Mouse (Mus musculus) midbrain, embryonic 12.5 days (tissue): ENCODE data around the gene Crim1. TPM values are rescaled to one million over a fixed set of nuclear protein-coding genes. Genes with fewer than 3 reads are reported as not detected.
A peak's percentile ranks its signal among the peaks of the same experiment; 100 is the strongest.

Source experiments
- ATAC-seq: fragments of 200-750 bp; cut with Nextera tagmentation; 2 replicates; pipeline ENCODE4 v1.8.0; 2017; ENCODE audit warnings: low read depth, moderate TSS enrichment, moderate library complexity; ENCODE audit not compliant: low FRiP score
- H3K27ac ChIP-seq: fragments of 300-500 bp; sonication (generic); replicated peaks from 2 replicates; pipeline ENCODE4 v1.5.1; 2016; ENCODE audit warnings: mild to moderate bottlenecking
- H3K27me3 ChIP-seq: fragments of 300-500 bp; sonication (generic); 2 replicates; pipeline ENCODE4 v1.6.1; 2016; ENCODE audit warnings: mild to moderate bottlenecking
- H3K36me3 ChIP-seq: fragments of 300-500 bp; sonication (generic); 2 replicates; pipeline ENCODE4 v1.6.1; 2016
- H3K4me1 ChIP-seq: fragments of 300-500 bp; sonication (generic); 2 replicates; pipeline ENCODE4 v1.6.1; 2016
- H3K4me2 ChIP-seq: fragments of 300-500 bp; sonication (generic); replicated peaks from 2 replicates; pipeline ENCODE4 v1.6.1; 2016; ENCODE audit warnings: mild to moderate bottlenecking, moderate library complexity
- H3K4me3 ChIP-seq: fragments of 300-500 bp; sonication (generic); 2 replicates; pipeline ENCODE4 v1.5.1; 2016; ENCODE audit warnings: mild to moderate bottlenecking
- H3K9ac ChIP-seq: fragments of 300-500 bp; sonication (generic); replicated peaks from 2 replicates; pipeline ENCODE4 v1.6.1; 2016; ENCODE audit warnings: mild to moderate bottlenecking, moderate library complexity
- H3K9me3 ChIP-seq: fragments of 300-500 bp; sonication (generic); 2 replicates; pipeline ENCODE4 v1.6.1; 2016; ENCODE audit warnings: mild to moderate bottlenecking
- WGBS: fragments of 180-500 bp; shearing (Covaris S2); methylation state at CpG from one replicate; pipeline ENCODE4 v1.1.7; 2016; 5-methylcytosine and 5-hydroxymethylcytosine counted together
- polyA plus RNA-seq: library from polyadenylated mRNA; unstranded; fragments of >200 nt; fragmentation: Nextera tagmentation; extraction: Ambion mirVana; gene quantifications from 2 replicates; pipeline ENCODE4 v1.2.1, GENCODE M21; 2016

The Crim1 gene
- polyA plus RNA-seq, 1 experiment from 2014 or later, result 6.2 TPM

DNA sequence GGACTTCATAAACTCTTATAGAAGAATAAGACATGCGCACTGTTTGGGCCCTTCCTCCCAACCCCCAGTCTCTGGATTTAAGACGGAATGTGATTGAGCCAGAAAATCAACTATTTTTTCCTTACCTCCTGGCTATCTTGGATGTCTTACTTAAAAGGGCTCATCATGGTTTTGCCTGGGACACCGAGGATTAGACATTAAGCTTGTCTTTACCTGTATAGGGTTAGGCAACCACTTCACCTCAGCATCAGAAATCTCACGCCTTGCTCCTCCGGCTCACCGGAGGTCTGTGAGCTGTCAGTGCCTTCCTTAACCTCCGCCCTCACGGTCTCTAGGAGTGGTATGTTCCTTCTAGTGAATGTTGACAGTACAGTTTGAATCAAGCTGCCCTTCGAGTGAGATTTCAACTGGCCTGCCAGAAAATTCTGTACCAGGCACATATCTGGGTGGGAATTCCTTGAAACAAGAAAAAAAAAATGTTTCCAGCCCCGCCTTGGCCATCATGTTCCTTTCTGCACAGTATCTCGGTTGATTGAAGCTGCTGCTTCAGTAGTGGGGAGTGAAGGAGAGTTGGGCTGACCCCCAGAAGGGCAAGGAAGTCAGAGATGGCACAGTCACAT is 121.3 kb downstream of the Crim1 start:
- no peak for ATAC-seq
- Histone ChIP-seq H3K27ac (no peak overlapping the region), H3K4me2 (no peak overlapping the region), H3K4me3 (no peak overlapping the region), H3K27me3 (no peaks in the 10 kb centered on the region), H3K9me3 (no peaks in the 10 kb centered on the region), H3K9ac (no peak overlapping the region), H3K4me1 (peaks cover 5% of the 10 kb centered on the region; the same call in 1 of the 2 replicates), H3K36me3 (peaks cover 6% of the 10 kb centered on the region)
- 88% methylated on average over 11 of the region's 11 CpGs for WGBS

DNA sequence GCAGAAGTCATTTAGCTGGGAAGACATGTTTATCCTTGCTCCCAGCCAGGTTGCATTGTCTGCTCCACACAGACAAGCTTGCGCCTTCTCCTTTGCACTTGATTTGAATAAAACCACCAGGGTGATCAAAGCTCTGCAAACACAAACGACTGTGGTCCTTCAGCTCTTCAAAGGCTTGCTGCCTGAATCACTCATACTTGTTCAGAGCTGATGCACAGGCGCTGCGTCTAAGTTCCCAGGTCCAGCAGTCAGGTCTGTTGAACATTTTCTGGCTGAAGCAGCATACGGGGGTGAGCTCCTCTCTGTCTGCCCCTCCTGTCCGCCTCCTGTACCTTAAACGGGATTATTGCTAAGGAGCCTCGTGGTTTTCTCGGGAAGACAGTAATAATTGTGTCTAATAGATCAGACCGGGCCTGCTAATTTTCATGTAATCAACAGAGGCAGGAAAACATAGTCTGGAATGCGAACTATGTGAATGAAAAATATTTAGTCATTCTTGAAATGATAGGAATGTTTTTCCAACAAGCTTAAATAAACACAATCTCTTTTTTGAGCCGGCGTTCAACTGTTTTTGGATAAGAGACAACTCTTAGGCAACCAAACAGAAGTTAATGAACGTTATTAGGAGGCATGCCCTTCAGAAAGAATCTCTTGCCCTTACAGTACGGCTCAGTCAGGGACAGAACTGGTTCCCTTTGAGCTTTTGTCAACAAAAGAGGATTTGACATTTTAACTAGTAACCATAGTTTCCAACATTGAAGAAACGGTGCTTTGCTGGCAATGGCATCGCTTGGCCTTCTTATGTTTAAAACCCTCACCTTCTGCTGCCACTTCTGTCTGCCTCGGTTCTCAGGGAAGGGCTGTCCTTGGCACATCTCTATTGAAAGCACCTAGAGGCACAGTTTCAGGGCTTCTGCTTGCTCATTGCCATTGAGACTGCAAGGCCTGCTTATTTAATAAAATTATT is 122.6 kb downstream of the Crim1 start:
- no peak overlapping the region for H3K4me3 ChIP-seq
- H3K4me1 ChIP-seq, result peaks cover 5% of the 10 kb centered on the region; the same call in 1 of the 2 replicates
- 45% methylated on average over 18 of the region's 18 CpGs for WGBS
- peaks cover 4% of the 10 kb centered on the region; the same call in 1 of the 2 replicates for H3K36me3 ChIP-seq
- 0 out of 2 replicates have a peak overlapping the region, but pooled peaks have one; percentile 8 for H3K27ac ChIP-seq
- H3K4me2 ChIP-seq, result no peak overlapping the region
- no peaks in the 10 kb centered on the region for H3K9me3 ChIP-seq
- no peak overlapping the region for H3K9ac ChIP-seq
- ATAC-seq, result no peak
- no peaks in the 10 kb centered on the region for H3K27me3 ChIP-seq

DNA sequence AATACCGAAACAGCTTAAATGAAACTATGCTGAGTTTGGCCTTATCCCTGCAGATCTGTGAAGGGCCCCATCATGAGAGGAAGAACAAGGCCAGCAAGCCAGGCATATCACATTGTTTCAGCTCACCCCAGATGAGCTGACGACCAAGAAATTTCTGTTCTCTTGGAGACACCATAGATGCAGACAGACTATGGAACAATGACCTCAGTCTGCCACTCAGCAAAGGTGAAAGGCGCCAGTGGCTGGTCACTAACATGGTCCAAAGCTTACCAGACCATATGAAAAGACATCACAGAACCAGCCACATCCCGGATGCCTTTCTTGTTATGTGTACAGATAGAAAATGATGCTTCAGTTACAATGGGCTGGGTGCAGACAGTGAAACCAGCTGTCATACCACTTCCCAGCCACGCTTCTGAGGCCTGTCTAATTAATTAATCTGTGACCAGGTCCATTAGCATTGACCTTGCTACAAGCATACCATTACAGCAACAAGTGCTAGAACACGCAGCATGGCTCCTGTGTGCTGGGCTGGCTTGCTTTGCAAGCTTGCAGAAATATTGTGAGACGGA is 125.8 kb downstream of the Crim1 start:
- no peaks in the 10 kb centered on the region for H3K36me3 ChIP-seq
- ATAC-seq, result peak; percentile 70
- no peaks in the 10 kb centered on the region for H3K27me3 ChIP-seq
- WGBS, result 72% methylated on average over 7 of the region's 7 CpGs
- H3K9ac ChIP-seq, result no peak overlapping the region
- no peak overlapping the region for H3K27ac ChIP-seq
- no peak overlapping the region for H3K4me3 ChIP-seq
- H3K4me2 ChIP-seq, result no peak overlapping the region
- H3K4me1 ChIP-seq, result peaks cover 5% of the 10 kb centered on the region; the same call in 1 of the 2 replicates
- H3K9me3 ChIP-seq, result no peaks in the 10 kb centered on the region

DNA sequence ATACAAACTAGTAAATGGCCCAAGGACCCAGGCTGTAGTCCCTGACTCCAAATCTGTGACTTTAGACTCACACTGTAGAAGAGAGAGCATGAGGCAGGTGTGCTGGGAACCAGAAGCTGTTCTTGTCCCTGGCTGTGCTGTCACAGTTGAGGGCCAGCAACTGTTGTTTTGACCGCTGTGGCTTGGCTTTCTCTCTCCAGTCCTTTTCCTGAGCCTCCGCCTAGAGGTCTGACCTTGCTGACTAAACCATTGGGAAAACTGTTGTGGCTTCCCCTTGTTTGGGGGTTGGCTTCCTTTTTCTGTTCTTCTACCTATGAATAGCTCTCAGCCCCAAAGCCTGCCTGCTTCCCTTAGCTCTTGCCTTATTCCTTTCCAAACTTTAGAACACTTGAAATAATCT is 126.3 kb downstream of the Crim1 start:
- Histone ChIP-seq H3K9me3 (no peaks in the 10 kb centered on the region), H3K4me2 (no peak overlapping the region), H3K4me3 (no peak overlapping the region), H3K27ac (no peak overlapping the region), H3K4me1 (peaks cover 5% of the 10 kb centered on the region; the same call in 1 of the 2 replicates), H3K36me3 (no peaks in the 10 kb centered on the region), H3K27me3 (no peaks in the 10 kb centered on the region), H3K9ac (no peak overlapping the region)
- WGBS, result 87% methylated on average over 2 of the region's 2 CpGs
- peak; percentile 25; the same call in 1 of the 2 replicates for ATAC-seq

DNA sequence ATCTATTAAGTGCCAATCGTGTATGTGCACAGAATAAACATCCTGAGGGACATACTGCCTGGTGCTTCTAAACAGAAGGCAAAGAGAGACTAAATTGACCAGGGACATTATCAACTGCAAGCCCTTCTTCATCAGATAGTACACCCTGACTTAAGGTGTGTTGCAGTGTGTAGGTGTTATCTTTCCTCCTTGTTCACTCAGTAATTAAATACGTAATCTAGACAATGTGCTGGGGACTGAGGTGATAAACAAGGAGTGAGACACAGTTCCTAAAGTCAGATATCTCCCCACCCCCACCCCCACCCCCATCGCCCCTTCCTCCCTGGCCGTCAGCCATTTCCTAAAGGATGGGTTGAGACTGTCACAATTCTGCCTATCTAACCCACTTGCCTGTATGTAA is 127.1 kb downstream of the Crim1 start:
- H3K36me3 ChIP-seq, result no peaks in the 10 kb centered on the region
- H3K9ac ChIP-seq, result no peak overlapping the region
- H3K4me1 ChIP-seq, result peaks cover 4% of the 10 kb centered on the region; the same call in 1 of the 2 replicates
- H3K9me3 ChIP-seq, result no peaks in the 10 kb centered on the region
- H3K27ac ChIP-seq, result no peak overlapping the region
- no peak overlapping the region for H3K4me2 ChIP-seq
- H3K4me3 ChIP-seq, result no peak overlapping the region
- ATAC-seq, result no peak
- whole genome bisulfite sequencing, result 94% methylated on average over 4 of the region's 4 CpGs
- no peaks in the 10 kb centered on the region for H3K27me3 ChIP-seq

DNA sequence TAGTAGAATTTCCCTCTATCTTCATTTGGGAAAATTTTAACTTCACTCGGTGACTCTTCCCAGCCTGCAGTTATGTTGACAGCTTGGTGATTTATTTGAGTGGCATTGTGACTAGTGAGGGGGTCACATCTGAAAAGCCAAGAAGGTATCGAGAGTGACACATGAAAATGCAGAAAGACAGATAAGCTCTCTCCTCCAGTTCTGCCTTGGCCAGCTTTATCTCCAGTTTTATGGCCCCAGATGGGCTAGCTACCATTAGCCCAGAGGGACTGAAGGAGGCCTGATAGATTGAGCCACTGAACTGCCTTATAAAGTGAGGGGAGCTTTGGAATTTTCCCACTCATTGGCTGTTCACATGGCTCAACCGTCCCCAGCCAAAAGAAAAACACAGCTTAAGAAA is 128.2 kb downstream of the Crim1 start:
- Histone ChIP-seq H3K4me3 (no peak overlapping the region), H3K27me3 (no peaks in the 10 kb centered on the region), H3K4me2 (no peak overlapping the region), H3K36me3 (no peaks in the 10 kb centered on the region), H3K9me3 (no peaks in the 10 kb centered on the region), H3K27ac (no peak overlapping the region), H3K4me1 (no peaks in the 10 kb centered on the region), H3K9ac (no peak overlapping the region)
- 71% methylated on average over 3 of the region's 3 CpGs for whole genome bisulfite sequencing
- no peak for ATAC-seq

DNA sequence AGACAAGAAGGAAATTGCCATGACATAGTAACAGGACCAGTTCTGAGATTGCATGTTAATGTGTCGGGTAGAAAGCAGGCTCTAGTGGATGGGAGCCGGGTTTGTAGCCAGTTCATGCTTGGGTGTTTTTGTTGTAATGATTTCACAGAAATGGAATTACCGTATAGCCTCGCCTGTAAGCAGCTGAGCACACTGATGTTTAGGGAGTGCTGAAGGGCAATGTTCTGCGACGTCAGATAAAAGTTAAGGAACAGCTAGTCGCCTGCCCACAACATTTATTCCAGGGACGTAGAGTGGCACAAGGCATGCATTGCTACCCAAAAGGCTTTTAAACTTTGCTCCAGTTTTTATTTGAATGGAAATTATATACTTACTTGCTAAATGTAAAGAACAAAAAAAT is 131.4 kb downstream of the Crim1 start:
- WGBS, result 88% methylated on average over 8 of the region's 8 CpGs
- Histone ChIP-seq H3K27me3 (no peaks in the 10 kb centered on the region), H3K9ac (no peak overlapping the region), H3K36me3 (peaks cover 11% of the 10 kb centered on the region), H3K4me1 (no peaks in the 10 kb centered on the region), H3K9me3 (no peaks in the 10 kb centered on the region), H3K4me2 (no peak overlapping the region), H3K4me3 (no peak overlapping the region), H3K27ac (no peak overlapping the region)
- no peak for ATAC-seq

DNA sequence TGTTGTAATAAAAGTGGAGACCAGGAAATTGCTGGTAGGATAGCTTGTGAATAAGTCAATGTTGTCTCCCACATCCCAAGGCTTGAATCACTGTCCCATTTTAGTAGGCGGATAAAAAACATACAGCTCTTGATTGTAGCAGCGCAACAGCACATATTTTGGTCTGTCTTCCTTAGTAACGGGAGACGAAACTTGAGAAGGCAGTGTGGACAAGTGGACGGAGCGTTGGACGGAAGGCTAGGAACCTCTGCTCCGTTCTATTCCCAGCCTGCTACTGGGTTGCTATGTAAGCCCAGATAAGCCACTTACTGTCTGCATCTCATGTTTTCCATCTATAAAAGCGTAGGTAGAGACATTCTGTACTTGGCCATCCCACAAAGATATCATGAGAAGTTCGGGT is 133.2 kb downstream of the Crim1 start:
- 95% methylated on average over 10 of the region's 10 CpGs for WGBS
- H3K4me3 ChIP-seq, result no peak overlapping the region
- H3K4me2 ChIP-seq, result no peak overlapping the region
- H3K9me3 ChIP-seq, result no peaks in the 10 kb centered on the region
- no peak for ATAC-seq
- H3K4me1 ChIP-seq, result no peaks in the 10 kb centered on the region
- no peak overlapping the region for H3K9ac ChIP-seq
- H3K27me3 ChIP-seq, result no peaks in the 10 kb centered on the region
- peaks cover 18% of the 10 kb centered on the region for H3K36me3 ChIP-seq
- no peak overlapping the region for H3K27ac ChIP-seq

DNA sequence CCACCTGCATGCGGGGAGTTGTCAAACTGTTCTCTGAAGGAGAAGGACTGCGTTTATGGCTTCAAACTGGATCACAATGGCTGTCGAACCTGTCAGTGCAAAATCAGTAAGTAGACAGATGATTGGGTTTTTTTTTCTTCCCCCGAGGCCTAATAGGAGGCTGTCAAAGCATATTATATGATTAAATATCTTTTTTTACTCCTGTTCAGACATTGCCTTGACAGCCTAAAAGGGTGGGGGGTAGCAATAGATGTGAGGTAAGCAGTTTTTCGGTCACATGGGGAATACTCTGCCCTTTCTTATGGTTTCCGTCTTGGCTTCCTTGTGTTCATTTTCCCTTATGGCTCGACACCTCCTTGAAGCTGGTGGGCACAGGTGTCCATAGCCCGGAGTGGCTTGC is 135.2 kb downstream of the Crim1 start:
- H3K27ac ChIP-seq, result no peak overlapping the region
- 85% methylated on average over 8 of the region's 8 CpGs for WGBS
- no peak overlapping the region for H3K9ac ChIP-seq
- H3K4me1 ChIP-seq, result no peaks in the 10 kb centered on the region
- no peaks in the 10 kb centered on the region for H3K27me3 ChIP-seq
- H3K4me3 ChIP-seq, result no peak overlapping the region
- no peak for ATAC-seq
- peaks cover 18% of the 10 kb centered on the region for H3K36me3 ChIP-seq
- H3K4me2 ChIP-seq, result no peak overlapping the region
- H3K9me3 ChIP-seq, result no peaks in the 10 kb centered on the region

DNA sequence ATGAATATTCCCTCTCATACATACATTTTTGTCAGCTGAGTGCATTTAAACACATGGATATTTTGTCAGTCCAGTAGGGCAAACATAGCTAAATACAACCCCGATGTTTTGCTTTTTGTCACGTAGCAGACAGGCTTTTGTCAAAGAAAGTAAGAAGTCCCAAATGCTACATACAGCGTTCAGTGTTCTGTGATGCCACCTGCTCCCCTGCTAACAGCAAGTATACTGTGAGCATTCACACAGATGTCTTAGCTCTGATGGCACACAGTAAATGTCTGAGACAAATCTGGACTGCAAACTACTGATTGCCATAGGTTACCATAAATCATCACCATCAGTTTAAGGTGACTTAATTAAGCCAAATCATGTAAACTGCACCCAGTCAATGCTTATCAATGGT is 143.6 kb downstream of the Crim1 start:
- Histone ChIP-seq H3K27ac (no peak overlapping the region), H3K27me3 (no peaks in the 10 kb centered on the region), H3K4me3 (no peak overlapping the region), H3K9ac (no peak overlapping the region), H3K36me3 (peaks cover 16% of the 10 kb centered on the region), H3K4me1 (no peaks in the 10 kb centered on the region), H3K4me2 (no peak overlapping the region), H3K9me3 (no peaks in the 10 kb centered on the region)
- 92% methylated on average over 3 of the region's 3 CpGs for whole genome bisulfite sequencing
- no peak for ATAC-seq

DNA sequence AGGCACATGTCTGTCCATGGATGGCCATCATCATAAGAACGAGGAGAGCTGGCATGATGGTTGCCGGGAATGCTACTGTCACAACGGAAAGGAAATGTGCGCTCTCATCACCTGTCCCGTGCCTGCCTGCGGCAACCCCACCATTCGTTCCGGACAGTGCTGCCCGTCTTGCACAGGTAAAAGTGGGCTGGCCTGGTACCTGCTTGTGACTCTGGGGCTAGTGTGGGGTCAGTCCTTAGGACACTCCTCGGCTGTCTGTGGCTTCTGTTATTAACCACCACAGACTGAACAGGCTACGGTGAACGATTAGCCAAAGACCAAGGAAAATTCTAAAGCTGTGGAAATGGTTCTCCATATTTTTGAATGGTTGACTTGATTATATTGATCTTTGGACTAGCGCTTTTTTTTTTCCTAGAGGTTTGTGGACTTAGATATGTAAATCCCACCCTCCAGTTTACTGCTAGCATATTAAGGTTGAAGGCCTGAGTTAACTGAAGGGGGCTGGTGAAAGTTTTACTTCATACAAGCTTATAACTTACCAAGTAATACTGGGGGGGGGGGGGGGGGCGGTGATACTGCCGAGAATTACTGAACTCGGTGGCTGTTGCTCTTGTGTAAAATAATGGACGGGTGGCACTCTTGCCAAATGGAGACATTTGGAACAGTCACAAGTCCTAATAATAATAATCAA is 147.2 kb downstream of the Crim1 start:
- Histone ChIP-seq H3K9ac (no peak overlapping the region), H3K27me3 (no peaks in the 10 kb centered on the region), H3K4me3 (no peak overlapping the region), H3K36me3 (peaks cover 22% of the 10 kb centered on the region; the same call in 1 of the 2 replicates), H3K4me2 (no peak overlapping the region), H3K4me1 (no peaks in the 10 kb centered on the region), H3K27ac (no peak overlapping the region), H3K9me3 (no peaks in the 10 kb centered on the region)
- 95% methylated on average over 17 of the region's 17 CpGs for WGBS
- no peak for ATAC-seq
